Mouse (Mus musculus) adrenal gland, postnatal 0 days (tissue): ENCODE measurements around the gene Arel1. TPM values are rescaled to one million over a fixed set of nuclear protein-coding genes. Genes with fewer than 3 reads are reported as not detected.

Source experiments
- polyA plus RNA-seq: library from polyadenylated mRNA; unstranded; fragments of >200 nt; fragmentation: Nextera tagmentation; extraction: Ambion mirVana; gene quantifications from 2 replicates; pipeline ENCODE4 v1.2.1, GENCODE M21; 2015

Gene Arel1
- 10.4 and 12.1 TPM in 2 replicates for polyA plus RNA-seq

GRCm38 (mm10) chr12:84970428-84971096, at the start of gene Arel1, which contains the start of gene Fcf1:
Gene Arel1, minus strand, starts transcription at chr12:84970900.
Gene Fcf1, plus strand, starts transcription at chr12:84970897.

GRCm38 (mm10) chr12:84996083-84996496, 25.4 kb upstream of the Arel1 start, which contains the start of gene Ylpm1:
Gene Ylpm1, plus strand, starts transcription at chr12:84996321.

DNA sequence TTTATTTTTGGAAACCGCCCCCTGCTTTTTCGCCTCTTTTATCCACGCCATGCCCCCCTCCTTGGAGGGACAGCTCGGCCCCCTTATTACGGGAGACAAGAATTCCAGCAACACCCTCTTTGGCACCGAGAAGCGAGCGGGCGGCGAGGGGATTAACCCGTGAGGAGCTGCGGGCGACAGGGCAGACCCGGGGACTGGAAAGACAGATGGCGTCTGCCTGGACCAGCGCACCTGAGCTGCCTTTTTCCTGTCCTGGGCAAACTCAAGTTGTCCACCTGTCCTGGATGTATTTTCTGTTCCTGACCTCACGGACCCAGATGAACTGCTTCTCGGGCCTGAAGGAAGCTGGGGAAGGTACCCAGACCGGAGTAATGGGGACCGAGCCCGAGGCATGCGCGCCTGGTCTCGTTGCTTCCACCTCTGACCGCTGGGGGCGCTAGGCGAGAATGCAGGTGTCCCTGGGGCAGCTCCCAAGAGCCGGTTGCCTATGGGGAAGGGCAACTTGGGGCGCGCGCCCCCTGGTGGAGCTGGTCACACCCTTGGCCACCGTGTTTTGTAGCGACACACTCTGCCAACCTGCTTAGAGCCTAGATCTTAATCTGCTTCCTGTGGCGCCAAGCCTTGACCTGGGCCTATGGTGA, 94.1 kb downstream of the Arel1 start, which contains the start of gene Ltbp2:
Ltbp2 (minus strand) TSS at position 52 of the 641 bp plus-strand sequence.

Other genes with a start within 250 kb of the Arel1 start
- gene Npc2, start 197.7 kb downstream of the Arel1 start, polyA plus RNA-seq, result 66.6 and 68.5 TPM in 2 replicates
- gene Isca2, start 197.6 kb downstream of the Arel1 start, polyA plus RNA-seq, result 159 and 164 TPM in 2 replicates
- gene Ltbp2, start 94.4 kb downstream of the Arel1 start, polyA plus RNA-seq, result 1.9 and 2.2 TPM in 2 replicates
- gene Fcf1, start within 50 bp of the Arel1 start, polyA plus RNA-seq, result 220 and 237 TPM in 2 replicates
- 19.5 and 19.9 TPM in 2 replicates for gene Ylpm1, start 25.4 kb upstream of the Arel1 start, polyA plus RNA-seq
- gene Prox2, start 139.9 kb upstream of the Arel1 start, polyA plus RNA-seq, result 2.6 and 3.9 TPM in 2 replicates
- gene Dlst, start 139.9 kb upstream of the Arel1 start, polyA plus RNA-seq, result 55.8 and 91.8 TPM in 2 replicates
- gene Rps6kl1, start 180.4 kb upstream of the Arel1 start, polyA plus RNA-seq, result 3.4 and 6.8 TPM in 2 replicates
- gene Pgf, start 206.9 kb upstream of the Arel1 start, polyA plus RNA-seq, result 5.9 and 11.9 TPM in 2 replicates
- gene Eif2b2, start 248.6 kb upstream of the Arel1 start, polyA plus RNA-seq, result 51.3 and 64.4 TPM in 2 replicates